Mouse (Mus musculus): ENCODE data around the gene Cntnap5b. TPM values are rescaled to one million over a fixed set of nuclear protein-coding genes. Genes with fewer than 3 reads are reported as not detected.
"Not testable (repeated sequence)": the region's sequence is repeated elsewhere in the genome, so short reads cannot be mapped to it uniquely, and the experiment has no call there.

Cntnap5b gene
- total and polyA plus RNA-seq, 3 experiments = 0.11 TPM; not detected in 2

- TF ChIP-seq GATA1 (IDR thresholded peaks at IDR 0.05; ENCODE audit: borderline replicate concordance, low read length) (no peak), CTCF (IDR thresholded peaks at IDR 0.05; ENCODE audit: low read depth, low read length) (no peak), GATA2 (IDR thresholded peaks at IDR 0.05; ENCODE audit: borderline replicate concordance, low read depth, low read length) (no peak)
- Histone ChIP-seq H3K27me3 (ENCODE audit: insufficient read depth, low read length) (no peaks in the 10 kb centered on the region), H3K36me3 (replicated peaks) (no peaks in the 10 kb centered on the region), H3K4me3 (ENCODE audit: low read depth, low read length) (no peak overlapping the region), H3K4me1 (ENCODE audit: insufficient read depth, low read depth, low read length) (no peaks in the 10 kb centered on the region), H3K9me3 (replicated peaks) (0 out of 2 replicates have a peak, but pooled peaks cover 2% of the 10 kb centered on the region)
- no peak for DNase-seq (ENCODE audit: low spot score)
- ATAC-seq (ENCODE audit: extremely low read depth, insufficient number of reproducible peaks, low FRiP score, poor library complexity, severe bottlenecking) = no peak
Measured at GRCm38 (mm10) chr1:99907774-99908173, 135.2 kb downstream of the Cntnap5b start.

- DNase-seq (ENCODE audit: low spot score) (no peak), ATAC-seq (ENCODE audit: extremely low read depth, insufficient number of reproducible peaks, low FRiP score, poor library complexity, severe bottlenecking) (no peak)
- no peaks in the 10 kb centered on the region for H3K36me3 ChIP-seq (replicated peaks)
- H3K9me3 ChIP-seq (replicated peaks) = peaks cover 4% of the 10 kb centered on the region
- H3K27me3 ChIP-seq (ENCODE audit: insufficient read depth, low read length) = no peaks in the 10 kb centered on the region
- H3K4me1 ChIP-seq (ENCODE audit: insufficient read depth, low read depth, low read length) = no peaks in the 10 kb centered on the region
- no peak for TF ChIP-seq GATA1 (IDR thresholded peaks at IDR 0.05; ENCODE audit: borderline replicate concordance, low read length)
- TF ChIP-seq POLR2AphosphoS5 (IDR thresholded peaks at IDR 0.05; ENCODE audit: insufficient replicate concordance, low read depth, low read length) = no peak
- no peak for TF ChIP-seq CTCF (IDR thresholded peaks at IDR 0.05; ENCODE audit: low read depth, low read length)
- no peak for TF ChIP-seq TAL1 (conservative IDR thresholded peaks at IDR 0.05; ENCODE audit: low read depth, low read length)
- no peak for TF ChIP-seq GATA2 (IDR thresholded peaks at IDR 0.05; ENCODE audit: borderline replicate concordance, low read depth, low read length)
- no peak overlapping the region for H3K4me3 ChIP-seq (ENCODE audit: low read depth, low read length)
Measured at GRCm38 (mm10) chr1:99943515-99943914, 170.9 kb downstream of the Cntnap5b start.

- no peak for DNase-seq (ENCODE audit: low spot score)
Measured at GRCm38 (mm10) chr1:99959428-99959987, 186.9 kb downstream of the Cntnap5b start.

GRCm38 (mm10) chr1:99967300-99968089 is 194.9 kb downstream of the Cntnap5b start:
- H3K27me3 ChIP-seq (ENCODE audit: insufficient read depth, low read length) = no peaks in the 10 kb centered on the region
- no peak overlapping the region for H3K4me3 ChIP-seq (ENCODE audit: low read depth, low read length)
- no peaks in the 10 kb centered on the region for H3K4me1 ChIP-seq (ENCODE audit: insufficient read depth, low read depth, low read length)
- TF ChIP-seq GATA1 (IDR thresholded peaks at IDR 0.05; ENCODE audit: borderline replicate concordance, low read length) = no peak
- TF ChIP-seq CTCF (IDR thresholded peaks at IDR 0.05; ENCODE audit: low read depth, low read length) = no peak
- TF ChIP-seq TAL1 (conservative IDR thresholded peaks at IDR 0.05; ENCODE audit: low read depth, low read length) = no peak
- no peak for TF ChIP-seq POLR2AphosphoS5 (IDR thresholded peaks at IDR 0.05; ENCODE audit: insufficient replicate concordance, low read depth, low read length)
- TF ChIP-seq GATA2 (IDR thresholded peaks at IDR 0.05; ENCODE audit: borderline replicate concordance, low read depth, low read length) = no peak
- no peak for ATAC-seq (ENCODE audit: extremely low read depth, insufficient number of reproducible peaks, low FRiP score, poor library complexity, severe bottlenecking)
- no peaks in the 10 kb centered on the region for H3K36me3 ChIP-seq (replicated peaks)
- no peak for DNase-seq (ENCODE audit: low spot score)
- peaks cover 6% of the 10 kb centered on the region; the same call in 1 of the 2 replicates for H3K9me3 ChIP-seq (replicated peaks)

More at GRCm38 (mm10) chr1:99959428-99959987, 186.9 kb downstream of the Cntnap5b start:
- ATAC-seq (ENCODE audit: extremely low read depth, insufficient number of reproducible peaks, low FRiP score, poor library complexity, severe bottlenecking) = no peak
- no peaks in the 10 kb centered on the region for H3K27me3 ChIP-seq (ENCODE audit: insufficient read depth, low read length)
- TF ChIP-seq POLR2AphosphoS5 (IDR thresholded peaks at IDR 0.05; ENCODE audit: insufficient replicate concordance, low read depth, low read length) (no peak), CTCF (IDR thresholded peaks at IDR 0.05; ENCODE audit: low read depth, low read length) (no peak), GATA2 (IDR thresholded peaks at IDR 0.05; ENCODE audit: borderline replicate concordance, low read depth, low read length) (no peak), GATA1 (IDR thresholded peaks at IDR 0.05; ENCODE audit: borderline replicate concordance, low read length) (no peak), TAL1 (conservative IDR thresholded peaks at IDR 0.05; ENCODE audit: low read depth, low read length) (no peak)
- H3K4me1 ChIP-seq (ENCODE audit: insufficient read depth, low read depth, low read length) = no peaks in the 10 kb centered on the region
- H3K36me3 ChIP-seq (replicated peaks) = no peaks in the 10 kb centered on the region
- 0 out of 2 replicates have a peak, but pooled peaks cover 6% of the 10 kb centered on the region for H3K9me3 ChIP-seq (replicated peaks)
- no peak overlapping the region for H3K4me3 ChIP-seq (ENCODE audit: low read depth, low read length)

GRCm38 (mm10) chr1:99970184-99971086 is 197.9 kb downstream of the Cntnap5b start:
- Histone ChIP-seq H3K4me3 (ENCODE audit: low read depth, low read length) (no peak overlapping the region), H3K36me3 (replicated peaks) (no peaks in the 10 kb centered on the region), H3K4me1 (ENCODE audit: insufficient read depth, low read depth, low read length) (no peaks in the 10 kb centered on the region), H3K9me3 (replicated peaks) (peaks cover 3% of the 10 kb centered on the region), H3K27me3 (ENCODE audit: insufficient read depth, low read length) (no peaks in the 10 kb centered on the region)
- TF ChIP-seq GATA1 (IDR thresholded peaks at IDR 0.05; ENCODE audit: borderline replicate concordance, low read length) = no peak
- TF ChIP-seq POLR2AphosphoS5 (IDR thresholded peaks at IDR 0.05; ENCODE audit: insufficient replicate concordance, low read depth, low read length) = no peak
- no peak for TF ChIP-seq TAL1 (conservative IDR thresholded peaks at IDR 0.05; ENCODE audit: low read depth, low read length)
- no peak for TF ChIP-seq GATA2 (IDR thresholded peaks at IDR 0.05; ENCODE audit: borderline replicate concordance, low read depth, low read length)
- no peak for TF ChIP-seq CTCF (IDR thresholded peaks at IDR 0.05; ENCODE audit: low read depth, low read length)
- no peak for ATAC-seq (ENCODE audit: extremely low read depth, insufficient number of reproducible peaks, low FRiP score, poor library complexity, severe bottlenecking)
- DNase-seq (ENCODE audit: low spot score) = no peak

- not testable (repeated sequence) for ATAC-seq (ENCODE audit: extremely low read depth, insufficient number of reproducible peaks, low FRiP score, poor library complexity, severe bottlenecking); H3K27me3 ChIP-seq (ENCODE audit: insufficient read depth, low read length); H3K4me1 ChIP-seq (ENCODE audit: insufficient read depth, low read depth, low read length); H3K4me3 ChIP-seq (ENCODE audit: low read depth, low read length); H3K36me3 ChIP-seq (replicated peaks); DNase-seq (ENCODE audit: low spot score)
- peaks cover 11% of the 10 kb centered on the region for H3K9me3 ChIP-seq (replicated peaks)
Measured at GRCm38 (mm10) chr1:100001226-100001625, 228.7 kb downstream of the Cntnap5b start.

All from G1E (cell line).